Mouse (Mus musculus): ENCODE measurements at regions not wholly inside any gene's neighbourhood (a gene's known extent, or its start where the extent isn't known, plus 50 kb on each side); places are given as distances from the start of the nearest gene placed in this dataset.

DNA sequence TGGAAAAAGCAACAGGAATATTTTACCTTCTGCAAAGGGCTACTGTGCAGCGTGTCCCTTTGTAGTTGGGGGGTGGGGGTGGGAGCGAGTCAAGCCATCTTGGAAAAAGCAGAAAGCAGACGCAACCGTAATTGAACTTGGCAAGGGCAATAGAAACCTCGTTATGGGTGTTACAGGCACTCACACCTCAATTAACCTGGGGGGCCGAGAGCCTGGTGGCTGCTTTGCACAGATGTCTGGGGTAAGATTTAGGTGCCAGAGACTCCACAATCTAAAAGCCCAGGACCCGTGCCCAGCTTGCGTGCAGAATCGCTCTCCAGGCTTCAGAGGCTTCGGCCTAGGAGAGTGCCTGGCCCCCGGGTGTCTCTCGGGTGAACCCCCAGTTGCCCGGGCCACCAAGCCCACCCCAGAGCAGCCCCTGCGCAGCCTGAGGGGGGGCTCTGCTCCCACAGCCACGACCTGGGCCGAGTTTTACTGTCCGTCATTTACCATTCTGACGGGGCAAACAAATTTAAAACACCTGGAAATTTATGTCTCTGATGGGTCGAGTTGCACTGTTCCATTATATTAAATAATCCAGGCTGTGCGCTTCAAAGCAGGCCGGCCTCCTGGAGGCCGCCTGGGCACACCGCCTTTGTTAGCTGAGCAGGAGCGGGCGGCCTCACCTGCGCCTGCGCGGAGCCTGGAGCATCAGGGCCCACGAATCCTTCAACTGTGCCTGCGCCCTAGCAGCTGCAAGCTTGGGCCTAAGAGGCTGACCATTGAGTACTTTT is 212.4 kb downstream of the Srbd1 start:
- DNase-seq: no peak
- intact Hi-C loops (cut with DNase I): no loop called here

DNA sequence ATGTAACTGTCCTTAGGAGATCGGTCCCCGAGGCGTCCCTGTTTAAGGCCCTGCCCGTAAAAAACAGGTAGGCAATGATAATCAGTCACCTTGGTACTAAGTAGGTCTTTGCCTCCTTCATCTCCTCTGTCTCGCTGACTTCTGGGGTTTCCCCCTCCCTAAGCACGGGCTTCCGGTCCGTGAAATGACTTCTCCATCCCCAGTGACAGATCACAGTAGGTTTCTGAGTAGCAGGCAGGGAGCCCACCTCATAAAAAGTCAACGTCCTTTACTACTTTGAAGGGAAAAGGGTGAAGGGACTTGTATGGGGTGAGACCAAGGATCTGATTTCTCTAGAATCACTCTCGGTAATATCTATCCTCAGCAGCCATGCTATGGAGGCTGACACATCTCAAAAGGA is 213.0 kb downstream of the Srbd1 start:
- intact Hi-C loops (cut with DNase I): no loop called here
- DNase-seq: no peak

DNA sequence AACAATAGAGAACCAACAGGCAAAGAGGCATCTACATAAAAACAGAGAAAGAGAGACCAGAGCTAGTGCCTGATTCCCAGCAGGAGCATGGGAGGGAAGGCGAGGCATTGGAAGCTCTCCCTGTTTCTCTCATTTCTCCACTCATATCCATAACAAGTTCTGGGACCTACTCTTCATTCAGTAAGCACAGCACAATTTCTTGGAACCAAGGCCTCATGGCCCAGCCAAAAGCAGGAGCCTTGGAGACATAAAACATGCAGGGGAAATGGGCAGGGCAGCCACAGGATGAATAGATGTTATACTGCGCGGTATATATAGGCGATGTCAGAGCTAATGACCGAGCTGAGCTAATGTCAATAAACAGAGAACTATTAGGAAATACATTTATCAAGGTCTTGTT is 214.2 kb downstream of the Srbd1 start:
- intact Hi-C loops (cut with DNase I): no loop called here
- DNase-seq: no peak

DNA sequence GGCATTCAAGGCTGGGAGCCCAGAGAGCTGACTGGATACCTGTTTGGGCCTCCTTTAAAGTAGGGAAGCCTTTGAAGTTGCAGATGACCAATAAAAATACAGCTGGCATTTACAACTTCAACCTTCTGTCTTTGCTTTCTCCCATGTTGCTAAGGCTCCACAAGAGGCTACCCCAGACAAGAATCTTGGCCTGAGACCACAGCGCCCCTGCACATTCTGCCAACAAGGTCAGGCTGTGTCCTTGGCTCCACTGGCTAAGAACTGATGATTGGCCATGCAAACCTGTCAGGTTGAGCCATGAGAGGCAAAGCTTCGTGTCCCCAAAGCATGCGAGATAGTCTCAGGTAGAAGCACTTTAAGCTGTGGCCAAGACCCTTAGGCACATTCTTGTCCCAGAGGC is 214.6 kb downstream of the Srbd1 start:
- DNase-seq: no peak
- intact Hi-C loops (cut with DNase I): no loop called here

DNA sequence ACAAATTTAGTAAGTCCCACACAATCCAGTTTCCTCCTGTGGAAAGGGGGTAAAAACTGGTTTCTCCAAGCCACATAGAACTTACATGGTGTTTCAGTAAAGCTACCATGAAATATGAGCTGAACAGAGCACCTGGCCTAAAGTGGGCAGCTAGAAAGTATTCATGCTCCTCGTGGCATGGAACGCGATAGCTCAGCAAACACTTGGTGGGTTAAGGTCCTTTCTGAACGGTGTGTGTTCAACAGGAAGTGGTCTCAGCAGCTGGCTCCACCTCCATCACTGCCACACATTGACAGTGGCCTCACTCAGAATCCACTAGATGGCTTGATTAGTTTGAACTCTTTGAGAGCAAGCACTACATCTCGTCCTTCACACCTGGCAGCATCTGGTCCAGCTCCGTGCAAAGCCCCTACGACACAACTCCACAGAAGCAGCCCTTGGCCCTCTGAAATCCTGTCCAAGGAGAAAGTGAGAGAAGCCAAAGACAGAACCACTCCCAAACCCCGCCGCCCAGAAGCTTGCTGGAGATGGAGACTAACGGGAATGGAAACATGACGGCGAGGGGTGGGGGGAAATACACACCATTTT is 215.2 kb downstream of the Srbd1 start:
- intact Hi-C loops (cut with DNase I): no loop called here
- no peak for DNase-seq

DNA sequence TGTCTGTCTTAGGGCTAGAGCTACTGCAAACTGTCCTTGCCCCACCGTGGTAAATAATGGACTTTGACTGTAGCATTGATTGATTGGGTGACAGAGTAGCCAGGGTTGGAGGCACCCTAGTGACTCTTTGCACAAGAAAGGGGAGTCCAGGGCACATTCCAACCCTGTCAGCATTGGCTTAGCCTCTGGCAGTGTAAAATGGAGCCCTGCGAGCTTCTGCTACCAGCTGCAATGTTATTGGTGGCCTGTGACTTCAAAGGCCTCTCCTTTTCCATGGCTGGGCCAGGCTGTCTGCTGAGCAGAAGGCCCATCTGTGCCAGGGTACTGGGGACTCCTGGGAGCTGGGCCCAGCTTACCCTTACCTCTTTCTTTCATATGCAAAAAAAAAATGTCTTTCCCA is 216.4 kb downstream of the Srbd1 start:
- intact Hi-C loops (cut with DNase I): no loop called here
- no peak for DNase-seq

DNA sequence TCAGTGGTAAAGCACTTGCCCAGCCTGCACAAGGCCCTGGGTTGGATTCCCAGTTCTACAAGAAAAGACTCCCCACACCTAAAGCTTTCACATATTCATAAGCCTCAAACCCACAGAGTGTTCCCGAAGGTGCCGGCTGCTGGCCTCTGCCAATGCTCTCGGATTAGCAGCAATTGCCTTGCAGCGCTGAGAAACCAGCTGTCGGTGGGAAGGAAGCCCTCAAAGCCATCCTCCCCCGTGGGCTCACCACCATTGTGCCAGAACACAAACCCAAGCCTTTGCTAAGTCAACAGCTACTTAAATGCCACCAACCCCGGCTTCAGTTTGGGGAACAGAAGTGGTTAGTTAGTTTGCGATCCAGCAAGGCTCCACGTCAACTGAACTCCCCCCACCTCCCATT is 217.7 kb downstream of the Srbd1 start:
- intact Hi-C loops (cut with DNase I): no loop called here
- DNase-seq: no peak

DNA sequence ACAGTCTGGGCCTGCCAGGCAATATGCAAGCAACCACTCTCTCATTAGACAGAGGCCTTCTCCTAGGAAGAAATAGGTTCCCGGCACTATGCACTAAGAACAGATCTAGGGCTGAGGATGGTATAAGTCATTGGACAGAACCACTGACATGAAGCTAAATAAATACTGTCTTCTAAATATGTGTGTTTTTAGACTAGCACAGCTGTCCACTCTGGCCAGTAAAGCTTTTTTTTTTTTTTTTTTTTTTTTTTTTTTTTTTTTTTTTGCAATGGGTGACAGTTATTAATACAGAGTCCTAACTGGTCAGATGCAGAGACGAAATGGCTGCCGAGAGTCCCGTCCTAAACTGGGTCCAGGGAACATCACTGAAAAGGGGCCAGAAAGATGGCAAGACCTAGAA is 218.9 kb downstream of the Srbd1 start:
- DNase-seq: no peak
- intact Hi-C loops (cut with DNase I): no loop called here

DNA sequence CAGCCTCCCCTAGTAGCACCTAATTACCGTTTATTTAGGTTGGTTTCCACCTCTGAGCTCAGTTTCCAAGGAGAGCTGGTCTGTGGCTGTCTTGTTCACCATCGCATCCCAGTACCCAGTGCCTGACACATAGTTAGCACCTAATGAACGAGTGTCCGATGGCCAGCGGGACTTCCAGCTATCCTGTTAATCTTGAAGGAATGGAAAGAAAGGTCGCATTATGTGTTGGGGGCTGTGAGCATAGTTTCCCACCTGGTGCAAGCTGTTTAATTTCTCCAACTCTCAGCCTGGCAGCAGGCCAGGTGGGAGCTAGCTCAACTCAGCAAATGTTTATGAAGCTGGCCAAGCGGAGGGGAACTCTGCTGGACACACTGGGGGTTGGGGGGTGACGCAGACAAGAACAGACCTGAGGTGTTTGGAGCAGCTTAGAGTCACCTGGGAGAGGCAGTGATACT is 223.7 kb downstream of the Srbd1 start:
- intact Hi-C loops (cut with DNase I): no loop called here
- no peak for DNase-seq

DNA sequence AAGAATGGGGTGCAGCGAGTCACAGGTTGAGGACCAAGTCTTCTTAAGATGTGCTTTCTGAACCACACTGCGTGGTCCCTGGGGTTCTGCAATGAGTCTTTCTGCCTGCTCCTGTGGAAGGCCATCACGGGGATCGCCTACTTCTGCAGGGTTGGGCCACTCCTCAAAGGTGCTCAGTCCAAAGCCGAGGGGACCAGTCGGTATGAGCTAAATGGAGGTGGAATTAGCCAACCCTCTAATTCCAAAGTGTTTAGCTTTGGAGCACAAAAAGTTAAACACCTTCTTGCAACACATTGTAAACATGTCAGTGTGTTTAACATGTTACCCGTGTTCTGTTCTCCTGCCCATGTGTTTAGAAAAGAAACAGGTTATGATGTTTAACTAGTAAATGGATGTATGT is 225.1 kb downstream of the Srbd1 start:
- intact Hi-C loops (cut with DNase I): no loop called here
- no peak for DNase-seq

DNA sequence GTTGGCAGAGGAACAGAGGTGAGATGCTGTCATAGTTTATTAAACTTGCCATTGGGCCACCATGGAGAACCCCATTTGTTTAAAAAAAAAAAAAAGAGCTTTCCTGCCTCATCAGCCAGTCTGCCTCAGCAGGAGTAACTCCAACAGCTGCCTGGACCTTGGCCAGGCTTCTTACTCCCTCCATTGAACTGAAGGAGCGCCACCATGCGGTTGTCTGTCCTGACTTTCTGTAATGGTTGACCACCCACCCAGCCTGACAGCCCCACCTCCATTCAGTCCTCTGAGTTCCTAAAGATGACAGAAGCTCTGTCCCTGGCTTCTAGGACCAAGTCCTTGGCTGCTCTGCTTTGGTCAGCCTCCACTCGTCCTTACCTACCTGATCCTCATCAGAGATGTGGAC is 227.8 kb upstream of the Six2 start:
- DNase-seq: no peak

DNA sequence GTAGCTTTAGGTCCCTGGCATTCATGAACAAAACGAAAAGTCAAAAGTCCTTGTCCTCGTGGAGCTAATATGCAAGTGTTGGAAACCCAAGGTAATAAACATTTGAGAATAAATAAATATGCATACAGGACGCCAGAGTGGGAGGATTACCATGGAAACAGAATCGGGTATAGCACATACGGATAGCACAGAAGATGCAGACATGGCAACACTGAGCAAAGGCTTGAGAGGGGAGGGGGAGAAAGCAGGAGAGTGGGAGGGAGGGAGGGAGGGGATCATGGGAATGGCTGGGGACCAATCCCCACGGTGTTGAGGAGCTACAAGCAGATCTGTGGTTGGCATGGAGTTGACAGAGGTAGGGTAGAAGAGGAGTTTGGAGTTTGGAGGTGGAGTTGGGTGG is 226.0 kb upstream of the Six2 start:
- no peak for DNase-seq
- intact Hi-C loops (cut with DNase I): no loop called here

More for the DNA sequence above, 227.8 kb upstream of the Six2 start:
- intact Hi-C loops (cut with DNase I): no loop called here

DNA sequence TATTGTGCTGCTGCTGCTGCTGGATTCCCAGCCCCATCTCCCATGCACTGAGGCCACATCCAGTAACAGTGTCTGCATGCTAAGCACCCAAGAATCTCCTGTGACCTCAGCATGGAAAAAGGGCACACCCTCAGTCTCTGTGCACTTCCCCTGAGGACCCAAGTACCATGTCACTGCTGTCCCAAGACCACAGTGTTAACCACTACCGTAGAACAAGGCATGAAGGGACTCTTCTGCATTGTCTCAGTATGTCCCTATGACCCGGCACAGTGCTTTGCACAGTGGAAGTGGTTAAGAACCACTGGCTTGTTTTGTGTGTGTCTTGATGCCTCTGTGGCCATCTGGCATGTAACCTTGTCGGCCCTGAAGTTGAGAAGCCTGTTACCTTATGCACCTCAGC is 220.6 kb upstream of the Six2 start:
- no peak for DNase-seq
- intact Hi-C loops (cut with DNase I): no loop called here

DNA sequence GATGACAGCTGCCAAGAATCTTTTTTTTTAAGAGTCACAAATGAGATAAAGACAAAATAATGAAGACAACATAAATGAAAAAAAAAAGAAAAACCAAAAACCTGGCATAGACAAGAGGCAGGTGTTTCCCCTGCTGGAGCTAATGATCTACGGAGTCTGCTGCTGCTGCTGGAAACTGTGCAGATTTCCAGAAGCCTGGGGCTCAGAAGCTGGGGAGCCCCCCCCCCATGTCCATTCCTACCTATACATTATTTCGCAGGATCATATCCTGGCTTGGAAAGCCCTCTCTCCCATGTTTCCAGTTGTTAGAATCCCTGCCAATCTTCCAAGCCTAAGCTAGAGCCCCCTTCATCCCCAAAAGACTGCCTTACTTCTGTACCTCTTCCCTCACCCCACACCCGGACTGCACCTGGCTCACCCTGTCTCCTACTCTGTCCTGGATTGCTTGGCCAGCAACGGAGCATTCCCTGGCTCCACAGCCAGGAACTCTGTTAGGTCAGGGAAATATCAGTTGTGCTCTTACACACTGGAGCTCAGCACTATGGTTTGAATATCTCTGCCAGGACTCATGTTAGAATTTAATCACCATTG is 218.6 kb upstream of the Six2 start:
- intact Hi-C loops (cut with DNase I): no loop called here
- DNase-seq: no peak

DNA sequence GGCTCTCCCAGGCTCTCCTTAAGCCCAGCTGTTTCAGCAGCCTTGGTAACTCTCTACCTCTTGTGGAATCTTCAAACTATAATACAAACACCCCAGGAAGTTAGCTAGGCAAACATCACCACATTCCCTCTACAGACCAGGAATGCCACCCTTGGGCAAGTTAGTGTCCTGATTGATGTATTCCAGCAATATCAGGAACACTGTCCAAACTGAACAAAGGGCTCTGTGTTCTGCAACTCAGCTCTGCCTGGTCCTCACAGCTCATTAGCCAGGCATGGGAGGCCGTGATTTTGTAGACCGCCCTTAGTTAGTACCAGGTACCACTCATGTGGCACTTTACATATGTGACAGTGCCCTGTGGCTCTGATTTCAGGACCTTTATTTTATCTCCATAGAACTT is 214.5 kb upstream of the Six2 start:
- DNase-seq: no peak
- intact Hi-C loops (cut with DNase I): no loop called here

DNA sequence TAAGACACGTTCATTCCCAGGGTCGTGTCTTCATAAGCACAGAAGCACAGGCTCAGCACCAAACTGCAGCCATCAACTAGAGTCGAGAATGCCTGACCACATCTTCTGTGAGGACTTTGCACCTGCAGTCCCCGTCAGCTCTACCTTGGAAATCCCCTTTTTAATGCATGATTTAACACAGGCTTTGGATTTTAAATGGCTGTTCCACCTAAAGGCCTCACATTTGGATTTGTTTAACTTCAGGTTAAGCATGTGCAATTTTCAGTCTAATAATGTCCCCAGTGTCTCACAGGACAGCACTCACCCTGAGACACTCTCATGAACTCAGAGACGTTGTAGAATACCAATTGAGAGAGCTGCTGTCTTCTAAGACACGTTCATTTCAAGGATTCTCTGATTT is 211.0 kb upstream of the Six2 start:
- no peak for DNase-seq
- intact Hi-C loops (cut with DNase I): no loop called here

DNA sequence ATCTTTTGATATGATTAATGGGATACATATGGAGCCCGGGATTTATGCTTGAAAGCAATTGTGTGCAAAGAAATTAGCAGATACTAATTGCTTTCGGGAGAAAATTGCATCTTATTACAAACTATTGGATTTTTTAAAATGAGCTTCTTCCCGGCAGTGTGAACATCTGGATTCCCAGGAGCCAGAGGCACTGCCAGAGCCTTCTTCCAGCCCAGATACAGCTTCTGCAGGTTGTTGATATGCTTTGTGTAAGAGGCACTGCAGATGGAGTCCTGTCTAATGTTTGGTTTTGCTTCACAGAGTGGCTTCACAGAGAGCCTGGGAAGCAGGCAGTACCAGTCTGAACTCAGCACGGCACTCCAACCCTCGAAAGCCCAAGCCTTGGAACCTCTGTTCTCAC is 207.9 kb upstream of the Six2 start:
- no peak for DNase-seq
- intact Hi-C loops (cut with DNase I): no loop called here

DNA sequence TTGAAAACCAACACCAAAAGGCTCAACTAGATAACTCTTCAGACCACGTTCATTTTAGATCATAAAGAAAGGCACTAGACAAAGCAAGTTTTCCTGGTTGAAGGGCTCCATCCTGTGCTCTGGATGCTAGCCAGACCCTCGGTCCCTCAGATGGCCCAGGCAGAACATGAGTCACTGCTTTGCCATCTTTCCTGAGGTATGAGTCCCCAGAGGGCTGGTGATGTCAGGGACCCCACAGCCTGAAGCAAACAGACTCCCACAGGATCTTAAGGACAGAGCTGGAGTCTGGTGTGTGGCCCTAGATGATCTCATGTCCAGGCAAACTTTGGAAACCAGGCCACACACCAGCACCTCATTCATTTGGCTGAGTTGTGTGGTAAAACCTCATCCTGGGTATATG is 203.2 kb upstream of the Six2 start:
- no peak for DNase-seq
- intact Hi-C loops (cut with DNase I): no loop called here

DNA sequence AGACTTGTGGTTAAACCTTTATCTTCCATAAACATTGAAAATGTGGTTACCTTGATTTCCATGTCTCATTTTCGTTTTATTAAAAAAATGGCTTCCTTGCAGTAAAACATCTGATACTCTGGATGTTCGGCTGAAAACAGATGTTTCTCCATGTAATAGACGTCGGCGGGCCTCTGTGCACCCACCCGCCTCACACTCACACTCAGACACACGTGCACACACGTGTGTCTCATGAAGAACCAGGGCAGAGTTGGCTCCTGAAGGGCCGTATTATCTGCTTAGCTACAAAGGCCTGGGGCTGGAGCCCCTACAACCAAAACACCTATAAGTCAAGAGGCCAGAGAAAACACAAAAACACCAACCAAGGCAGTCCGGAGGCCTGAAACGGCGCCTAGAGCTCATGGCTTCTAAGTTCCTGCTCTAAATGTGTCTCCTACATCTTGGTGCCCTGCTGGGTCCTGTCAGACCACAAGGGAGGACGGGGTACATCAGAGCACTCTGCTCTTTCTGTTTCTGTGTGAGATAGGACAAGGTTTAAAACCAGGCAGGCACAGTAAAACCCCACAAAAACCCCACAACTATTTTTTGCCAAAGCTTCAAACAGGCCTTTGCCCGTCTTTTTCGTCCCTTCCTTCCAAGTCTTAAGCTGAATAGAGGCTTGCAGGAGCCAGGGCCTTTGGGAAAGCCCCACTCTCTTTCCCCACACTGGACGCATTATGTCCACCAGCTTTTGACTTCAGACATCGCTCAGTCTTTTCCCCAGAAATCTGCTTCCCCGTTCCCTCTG is 201.9 kb upstream of the Six2 start:
- intact Hi-C loops (cut with DNase I): no loop called here

DNA sequence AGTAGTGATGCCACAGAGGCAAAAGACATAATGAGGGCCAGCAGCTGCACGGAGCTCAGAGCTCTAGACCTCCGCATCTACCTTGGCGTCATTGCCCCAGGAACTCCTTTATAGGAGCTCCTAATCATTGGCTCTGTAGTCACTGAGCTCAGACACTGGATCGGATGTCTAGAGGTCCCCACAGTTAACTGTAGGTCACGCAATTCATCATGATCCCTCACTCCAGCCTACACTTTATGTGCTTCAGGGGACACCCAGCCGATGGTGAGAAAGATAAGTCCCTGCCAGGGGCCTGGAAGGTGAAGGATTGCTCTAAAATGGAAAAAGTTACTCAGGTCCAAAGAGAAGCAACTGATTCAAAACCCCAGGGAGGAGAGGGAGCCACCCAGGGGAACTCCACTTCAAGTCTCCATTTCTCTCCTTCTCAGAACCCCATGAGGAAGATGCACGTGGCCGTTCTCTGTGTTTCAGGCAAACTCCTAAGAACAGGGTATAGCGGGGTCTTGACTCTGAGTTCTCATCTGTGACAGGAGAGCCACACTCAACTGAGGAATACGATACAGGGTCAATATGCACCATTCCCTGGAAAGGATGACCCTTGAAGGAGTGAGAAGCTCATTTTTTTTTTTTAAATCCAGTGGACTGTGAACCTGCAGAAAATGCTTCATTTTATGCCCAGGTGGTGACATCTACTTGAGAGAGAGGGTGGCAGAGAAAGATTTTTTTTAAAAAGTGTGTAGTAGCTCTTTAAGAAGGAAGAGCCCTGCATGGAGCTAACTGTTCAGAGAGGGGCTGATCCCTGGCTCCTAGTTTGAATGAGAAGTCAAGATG is 200.7 kb upstream of the Six2 start:
- no peak for DNase-seq
- intact Hi-C loops (cut with DNase I): no loop called here

More for the DNA sequence above, 201.9 kb upstream of the Six2 start:
- no peak for DNase-seq

DNA sequence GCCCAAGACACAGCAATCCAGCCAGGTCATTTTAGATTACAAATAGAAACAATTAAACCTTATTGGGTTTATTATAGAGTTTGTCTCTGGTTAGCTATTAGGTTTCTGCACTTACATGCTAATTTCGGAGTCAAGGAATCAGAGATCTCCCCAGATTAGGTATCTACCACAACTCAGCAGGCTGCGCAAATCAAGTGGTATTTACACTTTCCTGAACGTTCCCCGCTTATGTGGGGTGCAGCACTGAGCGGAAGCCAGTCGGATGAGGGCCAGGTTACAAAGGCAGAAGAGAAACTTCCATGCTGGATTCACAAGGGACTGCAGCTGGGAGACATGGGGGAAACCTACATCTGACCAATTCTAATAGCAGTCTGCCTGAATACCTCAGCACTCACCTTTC is 198.6 kb upstream of the Six2 start:
- intact Hi-C loops (cut with DNase I): no loop called here
- no peak for DNase-seq
